Mouse (Mus musculus): ENCODE results near the gene Adap1. TPM values are rescaled to one million over a fixed set of nuclear protein-coding genes. Genes with fewer than 3 reads are reported as not detected.

Adap1 gene
- total and polyA plus RNA-seq, 2 experiments from 2014 or later = 0.53 to 1.00 TPM

DNA sequence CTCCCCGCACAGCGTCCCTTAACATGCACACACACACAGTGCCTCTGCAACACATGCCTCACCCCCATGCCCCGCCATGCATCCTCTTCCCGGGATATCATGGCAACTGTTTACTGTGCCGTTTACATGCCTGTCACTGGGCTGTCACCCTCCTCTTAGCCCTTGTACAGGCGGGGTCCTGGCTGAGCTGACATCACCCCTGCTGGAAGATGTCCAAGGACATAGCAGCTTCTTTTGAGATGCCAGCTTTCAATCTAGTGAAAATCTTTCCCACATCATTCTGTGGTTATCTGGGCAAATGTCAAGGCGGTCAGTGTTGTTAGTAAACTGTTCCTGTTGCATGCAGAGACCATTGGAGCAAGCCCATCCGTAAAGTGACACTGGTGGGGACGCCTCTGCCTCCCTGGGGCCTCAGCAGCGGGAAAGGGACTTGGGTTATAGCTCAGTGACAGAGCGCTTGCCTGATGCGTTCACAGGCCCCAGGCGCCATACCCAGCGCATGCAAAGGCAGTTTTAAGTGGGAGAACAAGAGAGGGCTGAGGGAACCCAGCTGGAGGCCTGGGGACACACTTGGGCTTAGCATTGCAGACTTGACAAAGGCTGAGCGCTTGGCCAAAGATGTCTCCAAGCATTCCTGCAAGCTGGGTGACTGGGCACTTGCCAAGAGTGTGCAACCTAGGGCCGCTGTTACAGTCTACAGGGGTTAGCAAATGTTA lies 54.5 kb downstream of the Adap1 start:
- no peak; the same call in 1 of the 2 replicates for ATAC-seq (ENCODE audit: insufficient read depth, low read depth)
- no peak for DNase-seq (ENCODE audit: low spot score)

DNA sequence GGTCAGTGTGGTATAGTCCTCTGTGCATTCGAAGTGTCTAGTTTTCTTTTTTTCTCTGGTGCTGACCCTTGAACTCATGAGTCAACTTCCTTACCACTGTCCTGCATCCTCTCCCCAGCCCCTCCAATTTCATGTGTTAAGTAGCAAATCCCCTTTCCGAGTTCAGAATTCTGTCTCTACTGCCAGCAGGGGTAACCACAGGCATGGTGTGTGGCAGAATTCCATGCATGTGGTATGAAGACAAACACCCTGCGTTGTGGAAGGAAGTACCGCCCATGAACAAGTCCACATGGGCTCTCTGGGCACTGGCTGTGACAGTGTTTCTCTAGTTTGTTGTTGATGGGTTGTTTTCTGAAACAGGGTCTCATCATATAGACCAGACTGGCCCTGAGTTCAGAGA lies 57.8 kb downstream of the Adap1 start:
- peaks cover 68% of the 10 kb centered on the region for H3K36me3 ChIP-seq (replicated peaks; ENCODE audit: control insufficient read depth, insufficient read depth, low read length)
- ATAC-seq (ENCODE audit: insufficient read depth, low read depth) (no peak), DNase-seq (ENCODE audit: low spot score) (no peak)
- no peak overlapping the region for H3K4me3 ChIP-seq (ENCODE audit: low read depth, low read length)
- H3K4me1 ChIP-seq (ENCODE audit: control insufficient read depth, insufficient read depth) = peaks cover 9% of the 10 kb centered on the region
- H3K27me3 ChIP-seq (ENCODE audit: control insufficient read depth, insufficient read depth, low read length) = no peaks in the 10 kb centered on the region
- H3K4me2 ChIP-seq (ENCODE audit: low read depth, low read length) = no peak overlapping the region
- H3K27ac ChIP-seq (ENCODE audit: low read depth) = no peak overlapping the region
- WGBS = 86% methylated on average over 4 of the region's 4 CpGs
- H3K9ac ChIP-seq (replicated peaks; ENCODE audit: low read depth, low read length) = no peak overlapping the region
- no peaks in the 10 kb centered on the region for H3K9me3 ChIP-seq (replicated peaks; ENCODE audit: control insufficient read depth, low read length)
- TF ChIP-seq EP300 (IDR thresholded peaks at IDR 0.05; ENCODE audit: low read depth) = no peak
- TF ChIP-seq CTCF (IDR thresholded peaks at IDR 0.05; ENCODE audit: low read depth) = no peak

More for the DNA sequence above, 54.5 kb downstream of the Adap1 start:
- TF ChIP-seq CTCF (IDR thresholded peaks at IDR 0.05; ENCODE audit: low read depth) = no peak
- TF ChIP-seq EP300 (IDR thresholded peaks at IDR 0.05; ENCODE audit: low read depth) = no peak
- Histone ChIP-seq H3K27ac (ENCODE audit: low read depth) (peak overlapping the region; percentile 46), H3K4me2 (ENCODE audit: low read depth, low read length) (no peak overlapping the region), H3K36me3 (replicated peaks; ENCODE audit: control insufficient read depth, insufficient read depth, low read length) (peaks cover 35% of the 10 kb centered on the region), H3K4me3 (ENCODE audit: low read depth, low read length) (no peak overlapping the region), H3K4me1 (ENCODE audit: control insufficient read depth, insufficient read depth) (peaks cover 9% of the 10 kb centered on the region), H3K9me3 (replicated peaks; ENCODE audit: control insufficient read depth, low read length) (no peaks in the 10 kb centered on the region), H3K27me3 (ENCODE audit: control insufficient read depth, insufficient read depth, low read length) (no peaks in the 10 kb centered on the region), H3K9ac (replicated peaks; ENCODE audit: low read depth, low read length) (no peak overlapping the region)
- 49% methylated on average over 16 of the region's 16 CpGs for WGBS

DNA sequence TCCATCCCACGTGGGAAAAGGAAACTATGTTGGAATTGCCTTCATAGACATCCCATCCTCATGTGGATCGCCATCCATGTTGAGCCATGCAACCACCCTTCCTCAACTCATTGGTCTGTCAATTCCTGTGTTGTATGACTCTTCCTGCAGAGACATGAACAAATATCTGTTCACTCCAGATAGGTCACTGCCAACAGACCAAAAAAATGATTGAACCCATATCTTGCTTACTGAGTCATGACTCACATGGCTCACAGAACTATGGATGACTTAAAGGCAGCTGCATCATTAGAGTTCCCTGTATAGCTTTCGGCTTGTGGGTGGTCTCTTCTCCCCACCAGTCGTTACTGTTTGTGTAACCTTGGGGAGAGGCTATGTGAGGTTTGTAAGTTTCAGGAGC lies 64.0 kb downstream of the Adap1 start:
- Histone ChIP-seq H3K9ac (replicated peaks; ENCODE audit: low read depth, low read length) (no peak overlapping the region), H3K27me3 (ENCODE audit: control insufficient read depth, insufficient read depth, low read length) (no peaks in the 10 kb centered on the region), H3K4me3 (ENCODE audit: low read depth, low read length) (no peak overlapping the region), H3K4me2 (ENCODE audit: low read depth, low read length) (no peak overlapping the region), H3K9me3 (replicated peaks; ENCODE audit: control insufficient read depth, low read length) (no peaks in the 10 kb centered on the region), H3K36me3 (replicated peaks; ENCODE audit: control insufficient read depth, insufficient read depth, low read length) (peaks cover 56% of the 10 kb centered on the region), H3K27ac (ENCODE audit: low read depth) (no peak overlapping the region), H3K4me1 (ENCODE audit: control insufficient read depth, insufficient read depth) (peaks cover 34% of the 10 kb centered on the region)
- 92% methylated on average over 4 of the region's 4 CpGs for WGBS
- DNase-seq (ENCODE audit: low spot score) (no peak), ATAC-seq (ENCODE audit: insufficient read depth, low read depth) (no peak)
- no peak for TF ChIP-seq EP300 (IDR thresholded peaks at IDR 0.05; ENCODE audit: low read depth)
- no peak for TF ChIP-seq CTCF (IDR thresholded peaks at IDR 0.05; ENCODE audit: low read depth)

DNA sequence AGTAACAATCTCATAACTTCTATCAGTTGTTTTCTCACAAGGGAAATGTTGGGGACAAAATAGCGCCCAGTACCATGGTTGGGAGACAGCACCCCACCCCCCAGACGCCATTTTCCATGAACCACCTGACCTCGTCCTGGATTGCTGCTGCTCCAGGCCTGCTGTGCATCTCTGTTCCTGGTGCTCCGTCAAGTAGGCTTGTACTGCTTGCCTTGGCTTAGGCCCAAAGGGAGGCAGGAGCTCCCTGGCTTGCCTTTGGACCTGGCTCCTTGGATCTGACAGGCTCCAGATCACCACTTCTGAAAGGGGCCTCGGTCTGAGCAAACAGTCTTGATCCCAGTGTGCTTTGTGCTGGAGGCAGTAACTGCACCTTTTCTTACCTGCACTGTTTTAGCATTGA lies 65.6 kb downstream of the Adap1 start:
- no peak overlapping the region for H3K4me3 ChIP-seq (ENCODE audit: low read depth, low read length)
- no peaks in the 10 kb centered on the region for H3K9me3 ChIP-seq (replicated peaks; ENCODE audit: control insufficient read depth, low read length)
- TF ChIP-seq EP300 (IDR thresholded peaks at IDR 0.05; ENCODE audit: low read depth) (no peak), CTCF (IDR thresholded peaks at IDR 0.05; ENCODE audit: low read depth) (0 out of 2 replicates have a peak, but pooled peaks have one; percentile 6)
- H3K27ac ChIP-seq (ENCODE audit: low read depth) = peak overlapping the region; percentile 43
- peaks cover 48% of the 10 kb centered on the region for H3K4me1 ChIP-seq (ENCODE audit: control insufficient read depth, insufficient read depth)
- H3K9ac ChIP-seq (replicated peaks; ENCODE audit: low read depth, low read length) = no peak overlapping the region
- H3K4me2 ChIP-seq (ENCODE audit: low read depth, low read length) = no peak overlapping the region
- H3K36me3 ChIP-seq (replicated peaks; ENCODE audit: control insufficient read depth, insufficient read depth, low read length) = peaks cover 41% of the 10 kb centered on the region
- ATAC-seq (ENCODE audit: insufficient read depth, low read depth) (peak; percentile 26; the same call in 1 of the 2 replicates), DNase-seq (ENCODE audit: low spot score) (peak; percentile 45)
- WGBS = 40% methylated on average over 5 of the region's 5 CpGs
- H3K27me3 ChIP-seq (ENCODE audit: control insufficient read depth, insufficient read depth, low read length) = no peaks in the 10 kb centered on the region

DNA sequence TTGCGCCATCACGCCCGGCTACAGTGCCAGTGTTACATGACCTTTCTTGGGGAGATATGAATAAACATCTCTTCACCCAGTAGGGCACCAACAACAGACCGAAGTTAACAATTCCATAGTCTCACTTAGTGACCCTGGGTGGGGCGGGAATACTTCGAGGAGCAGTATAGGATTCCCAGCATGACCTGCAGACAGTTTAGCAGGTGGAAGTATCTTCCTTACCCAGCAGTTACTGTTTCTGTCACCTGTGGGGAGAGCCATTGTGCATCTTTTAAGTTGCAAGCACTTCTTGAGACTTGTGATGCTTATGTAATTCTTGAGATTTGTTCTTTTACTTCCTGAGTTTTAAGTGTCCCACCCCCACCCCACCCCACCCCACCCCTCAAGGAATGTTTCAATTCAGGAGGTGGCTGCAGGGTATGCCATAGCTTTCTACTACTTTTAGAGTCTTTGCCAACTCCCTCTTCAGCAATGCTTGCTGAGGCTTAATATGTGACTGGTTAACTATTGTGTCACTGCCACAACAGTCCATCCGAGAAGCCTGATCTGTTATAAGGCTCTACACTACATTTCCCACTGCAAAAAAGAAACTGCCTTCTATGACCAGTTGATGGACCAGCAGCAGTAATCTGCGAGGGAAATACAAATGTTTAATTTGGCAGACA lies 66.9 kb downstream of the Adap1 start:
- H3K4me1 ChIP-seq (ENCODE audit: control insufficient read depth, insufficient read depth) = peaks cover 57% of the 10 kb centered on the region
- no peak overlapping the region for H3K4me2 ChIP-seq (ENCODE audit: low read depth, low read length)
- peak overlapping the region; percentile 5 for H3K27ac ChIP-seq (ENCODE audit: low read depth)
- DNase-seq (ENCODE audit: low spot score) = no peak
- no peak for ATAC-seq (ENCODE audit: insufficient read depth, low read depth)
- TF ChIP-seq EP300 (IDR thresholded peaks at IDR 0.05; ENCODE audit: low read depth) = no peak
- TF ChIP-seq CTCF (IDR thresholded peaks at IDR 0.05; ENCODE audit: low read depth) = no peak
- H3K36me3 ChIP-seq (replicated peaks; ENCODE audit: control insufficient read depth, insufficient read depth, low read length) = peaks cover 30% of the 10 kb centered on the region
- H3K9ac ChIP-seq (replicated peaks; ENCODE audit: low read depth, low read length) = no peak overlapping the region
- WGBS = 80% methylated on average over 8 of the region's 8 CpGs
- H3K9me3 ChIP-seq (replicated peaks; ENCODE audit: control insufficient read depth, low read length) = no peaks in the 10 kb centered on the region
- no peak overlapping the region for H3K4me3 ChIP-seq (ENCODE audit: low read depth, low read length)
- no peaks in the 10 kb centered on the region for H3K27me3 ChIP-seq (ENCODE audit: control insufficient read depth, insufficient read depth, low read length)
